Mouse (Mus musculus): Measurements from ENCODE around the gene Pex7. TPM values are rescaled to one million over a fixed set of nuclear protein-coding genes. Genes with fewer than 3 reads are reported as not detected.

Pex7 gene
- polyA plus RNA-seq, 1 experiment from 2014 or later = 61.7 TPM

DNA sequence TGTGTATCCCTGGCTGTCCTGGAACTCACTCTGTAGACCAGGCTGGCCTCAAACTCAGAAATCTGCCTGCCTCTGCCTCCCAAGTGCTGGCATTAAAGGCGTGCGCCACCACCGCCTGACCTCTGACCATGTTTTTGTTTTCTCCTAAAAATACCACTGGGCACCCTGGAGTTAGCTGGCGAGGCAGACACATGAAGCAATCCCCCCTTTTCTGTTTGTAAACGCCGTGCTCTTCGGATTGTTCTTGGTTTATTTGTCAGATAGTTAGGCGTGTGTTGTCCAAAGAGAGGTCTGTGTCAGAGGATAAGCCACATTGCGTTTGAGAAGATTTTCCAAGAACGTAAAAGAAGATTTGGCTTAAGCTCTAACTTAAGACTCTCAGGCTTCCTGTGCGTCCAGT, 40.9 kb upstream of the Pex7 start:
- ATAC-seq = no peak
- H3K4me2 ChIP-seq (replicated peaks; ENCODE audit: low read depth) = no peak overlapping the region
- H3K4me1 ChIP-seq (replicated peaks; ENCODE audit: control insufficient read depth, insufficient read depth, low read length) = no peaks in the 10 kb centered on the region
- no peaks in the 10 kb centered on the region; the same call in 1 of the 2 replicates for H3K36me3 ChIP-seq (ENCODE audit: control insufficient read depth, insufficient read depth)
- H3K27me3 ChIP-seq (replicated peaks; ENCODE audit: control insufficient read depth, insufficient read depth, low read length) = no peaks in the 10 kb centered on the region
- H3K9ac ChIP-seq (ENCODE audit: low read depth, low read length) = no peak overlapping the region
- no peak overlapping the region for H3K4me3 ChIP-seq (ENCODE audit: low read depth, low read length)
- 94% methylated on average over 11 of the region's 11 CpGs for WGBS
- H3K27ac ChIP-seq (ENCODE audit: low read depth, low read length) = no peak overlapping the region
- no peaks in the 10 kb centered on the region for H3K9me3 ChIP-seq (ENCODE audit: control insufficient read depth)
- TF ChIP-seq CTCF (IDR thresholded peaks at IDR 0.05; ENCODE audit: low read depth) = no peak

DNA sequence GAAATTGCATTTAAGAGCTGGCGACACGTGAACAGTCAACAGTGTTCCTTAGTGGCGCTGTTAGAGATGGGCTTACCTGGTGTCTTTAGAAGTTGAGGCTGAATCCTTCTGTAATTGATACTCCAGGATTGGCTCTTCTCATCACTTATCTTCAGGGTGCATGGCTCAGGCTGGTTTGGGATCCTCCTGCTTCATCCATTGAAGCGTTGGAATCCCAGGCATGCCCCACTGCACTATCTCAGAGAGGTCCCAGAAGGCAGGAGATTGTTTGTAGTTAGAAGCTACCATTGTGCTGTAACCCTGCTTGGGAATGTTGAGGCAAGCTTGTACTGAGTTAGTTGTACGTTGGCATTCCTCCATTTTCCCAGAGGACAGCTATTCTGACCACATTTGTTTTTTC, 40.4 kb upstream of the Pex7 start:
- no peak overlapping the region for H3K4me2 ChIP-seq (replicated peaks; ENCODE audit: low read depth)
- H3K36me3 ChIP-seq (ENCODE audit: control insufficient read depth, insufficient read depth) = no peaks in the 10 kb centered on the region; the same call in 1 of the 2 replicates
- H3K4me1 ChIP-seq (replicated peaks; ENCODE audit: control insufficient read depth, insufficient read depth, low read length) = no peaks in the 10 kb centered on the region
- WGBS = 94% methylated on average over 5 of the region's 5 CpGs
- no peaks in the 10 kb centered on the region for H3K27me3 ChIP-seq (replicated peaks; ENCODE audit: control insufficient read depth, insufficient read depth, low read length)
- no peaks in the 10 kb centered on the region for H3K9me3 ChIP-seq (ENCODE audit: control insufficient read depth)
- no peak for ATAC-seq
- no peak overlapping the region for H3K4me3 ChIP-seq (ENCODE audit: low read depth, low read length)
- H3K27ac ChIP-seq (ENCODE audit: low read depth, low read length) = no peak overlapping the region
- no peak for TF ChIP-seq CTCF (IDR thresholded peaks at IDR 0.05; ENCODE audit: low read depth)
- no peak overlapping the region for H3K9ac ChIP-seq (ENCODE audit: low read depth, low read length)

DNA sequence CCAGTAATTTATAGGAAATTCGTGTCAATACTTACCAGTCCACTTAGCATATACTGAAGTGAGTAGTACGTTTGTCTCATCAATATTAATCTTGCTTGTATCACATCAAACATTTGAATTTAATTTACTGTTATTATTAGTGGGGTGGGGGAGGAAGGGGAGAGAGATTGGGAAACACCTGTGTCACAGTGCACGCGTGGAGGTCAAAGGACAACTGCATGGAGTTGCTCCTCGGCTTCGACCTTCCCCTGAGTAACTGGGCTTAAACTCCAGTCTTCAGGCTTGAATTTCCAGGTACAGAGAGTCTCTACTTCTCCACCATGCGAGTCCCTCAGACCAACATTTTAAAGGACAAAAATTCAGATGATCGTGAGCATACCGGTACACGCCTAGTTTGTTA, 40.0 kb upstream of the Pex7 start:
- no peak overlapping the region for H3K4me3 ChIP-seq (ENCODE audit: low read depth, low read length)
- no peak for TF ChIP-seq CTCF (IDR thresholded peaks at IDR 0.05; ENCODE audit: low read depth)
- 90% methylated on average over 10 of the region's 10 CpGs for WGBS

DNA sequence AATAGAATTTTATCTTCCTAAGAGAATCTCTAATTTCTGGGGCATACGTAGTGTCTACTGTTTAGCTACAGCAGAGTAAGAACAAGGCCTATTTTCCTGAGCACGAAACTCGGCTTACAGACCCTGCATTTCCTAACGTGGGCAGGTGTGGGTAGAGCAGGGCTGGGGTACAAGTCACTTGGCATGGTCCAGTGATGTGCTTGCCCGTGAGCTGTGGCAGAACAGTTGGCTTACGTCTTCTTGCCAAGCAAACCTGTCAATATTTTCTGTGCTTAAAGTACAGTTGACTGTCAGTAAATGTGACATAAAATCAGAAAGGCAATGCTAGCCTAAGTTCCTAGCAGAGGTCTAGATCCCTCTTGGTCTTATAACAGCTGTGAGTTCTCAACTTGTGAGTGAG, 39.2 kb upstream of the Pex7 start:
- Histone ChIP-seq H3K9ac (ENCODE audit: low read depth, low read length) (no peak overlapping the region), H3K9me3 (ENCODE audit: control insufficient read depth) (no peaks in the 10 kb centered on the region), H3K4me2 (replicated peaks; ENCODE audit: low read depth) (no peak overlapping the region), H3K36me3 (ENCODE audit: control insufficient read depth, insufficient read depth) (no peaks in the 10 kb centered on the region; the same call in 1 of the 2 replicates), H3K27ac (ENCODE audit: low read depth, low read length) (no peak overlapping the region), H3K4me1 (replicated peaks; ENCODE audit: control insufficient read depth, insufficient read depth, low read length) (no peaks in the 10 kb centered on the region), H3K4me3 (ENCODE audit: low read depth, low read length) (no peak overlapping the region), H3K27me3 (replicated peaks; ENCODE audit: control insufficient read depth, insufficient read depth, low read length) (no peaks in the 10 kb centered on the region)
- ATAC-seq = no peak
- 90% methylated on average over 6 of the region's 6 CpGs for WGBS
- no peak for TF ChIP-seq CTCF (IDR thresholded peaks at IDR 0.05; ENCODE audit: low read depth)

More for the DNA sequence above, 40.0 kb upstream of the Pex7 start:
- Histone ChIP-seq H3K9ac (ENCODE audit: low read depth, low read length) (no peak overlapping the region), H3K9me3 (ENCODE audit: control insufficient read depth) (no peaks in the 10 kb centered on the region), H3K27me3 (replicated peaks; ENCODE audit: control insufficient read depth, insufficient read depth, low read length) (no peaks in the 10 kb centered on the region), H3K4me2 (replicated peaks; ENCODE audit: low read depth) (no peak overlapping the region), H3K27ac (ENCODE audit: low read depth, low read length) (no peak overlapping the region), H3K4me1 (replicated peaks; ENCODE audit: control insufficient read depth, insufficient read depth, low read length) (no peaks in the 10 kb centered on the region), H3K36me3 (ENCODE audit: control insufficient read depth, insufficient read depth) (no peaks in the 10 kb centered on the region; the same call in 1 of the 2 replicates)
- no peak for ATAC-seq

DNA sequence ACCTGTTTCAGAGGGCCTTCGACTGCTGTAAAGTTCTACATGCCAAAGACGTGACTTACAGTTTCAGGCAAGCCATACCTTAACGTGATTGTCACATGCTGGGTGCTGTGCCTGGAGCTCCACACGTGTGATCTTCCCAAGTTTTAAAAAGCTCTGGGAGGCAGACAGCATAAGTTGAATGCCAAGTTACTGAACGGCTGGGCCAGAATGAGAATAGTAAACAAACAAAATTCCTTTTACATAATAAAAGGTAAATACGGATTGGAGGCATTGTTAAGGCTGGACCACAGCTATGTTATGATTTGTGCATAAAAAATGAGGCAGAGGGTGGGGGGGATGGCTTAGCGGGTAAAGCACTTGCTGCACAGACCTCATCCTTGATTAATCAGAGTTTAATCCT, 38.2 kb upstream of the Pex7 start:
- no peaks in the 10 kb centered on the region for H3K9me3 ChIP-seq (ENCODE audit: control insufficient read depth)
- TF ChIP-seq CTCF (IDR thresholded peaks at IDR 0.05; ENCODE audit: low read depth) = no peak
- no peak for ATAC-seq

DNA sequence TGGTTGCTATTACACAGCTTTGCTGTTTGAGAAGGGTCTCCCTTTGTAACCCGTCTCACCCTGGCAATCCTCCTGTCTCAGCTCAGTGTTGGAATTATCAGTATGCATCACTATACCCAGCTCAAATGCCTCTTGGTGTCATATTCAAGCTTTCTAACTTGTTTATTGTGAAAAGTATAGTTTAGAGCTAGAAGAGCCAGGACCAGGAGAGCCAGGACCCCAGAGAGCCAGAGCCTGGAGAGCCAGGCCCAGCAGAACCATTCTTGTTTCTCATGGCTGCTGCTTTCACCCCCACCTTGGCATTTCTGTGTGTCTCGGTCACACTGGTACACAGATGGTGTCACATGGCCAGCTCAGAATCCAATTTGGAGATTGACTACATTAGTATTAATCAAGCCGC, 35.1 kb upstream of the Pex7 start:
- Histone ChIP-seq H3K9ac (ENCODE audit: low read depth, low read length) (no peak overlapping the region), H3K27ac (ENCODE audit: low read depth, low read length) (no peak overlapping the region), H3K36me3 (ENCODE audit: control insufficient read depth, insufficient read depth) (no peaks in the 10 kb centered on the region), H3K9me3 (ENCODE audit: control insufficient read depth) (no peaks in the 10 kb centered on the region), H3K4me3 (ENCODE audit: low read depth, low read length) (no peak overlapping the region), H3K27me3 (replicated peaks; ENCODE audit: control insufficient read depth, insufficient read depth, low read length) (no peaks in the 10 kb centered on the region), H3K4me1 (replicated peaks; ENCODE audit: control insufficient read depth, insufficient read depth, low read length) (no peaks in the 10 kb centered on the region), H3K4me2 (replicated peaks; ENCODE audit: low read depth) (no peak overlapping the region)
- ATAC-seq = no peak
- 98% methylated on average over 3 of the region's 3 CpGs for WGBS
- TF ChIP-seq CTCF (IDR thresholded peaks at IDR 0.05; ENCODE audit: low read depth) = no peak

More for the DNA sequence above, 38.2 kb upstream of the Pex7 start:
- Histone ChIP-seq H3K27ac (ENCODE audit: low read depth, low read length) (no peak overlapping the region), H3K4me3 (ENCODE audit: low read depth, low read length) (no peak overlapping the region), H3K4me1 (replicated peaks; ENCODE audit: control insufficient read depth, insufficient read depth, low read length) (no peaks in the 10 kb centered on the region), H3K4me2 (replicated peaks; ENCODE audit: low read depth) (no peak overlapping the region), H3K27me3 (replicated peaks; ENCODE audit: control insufficient read depth, insufficient read depth, low read length) (no peaks in the 10 kb centered on the region), H3K9ac (ENCODE audit: low read depth, low read length) (no peak overlapping the region), H3K36me3 (ENCODE audit: control insufficient read depth, insufficient read depth) (no peaks in the 10 kb centered on the region)
- 68% methylated on average over 7 of the region's 7 CpGs for WGBS

DNA sequence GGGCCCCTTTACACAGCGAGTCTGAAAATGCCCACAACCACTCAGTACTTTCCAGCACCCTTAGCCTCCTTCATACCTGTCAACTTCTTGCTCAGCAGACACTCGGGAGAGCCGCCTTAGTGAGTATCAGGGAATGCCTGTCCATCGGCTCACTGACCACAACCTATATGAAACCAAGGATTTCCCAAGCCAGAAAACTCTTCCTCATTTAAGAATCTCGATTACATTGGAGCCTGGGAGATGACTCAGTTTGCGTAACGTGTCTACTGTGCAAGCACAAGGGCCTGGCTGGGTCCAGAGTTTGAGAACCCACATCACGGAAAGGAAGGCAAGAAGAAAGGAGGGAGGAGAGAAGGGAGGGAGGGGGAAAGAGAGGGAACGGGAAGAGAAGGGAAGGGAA, 34.4 kb upstream of the Pex7 start:
- Histone ChIP-seq H3K36me3 (ENCODE audit: control insufficient read depth, insufficient read depth) (no peaks in the 10 kb centered on the region), H3K4me3 (ENCODE audit: low read depth, low read length) (no peak overlapping the region), H3K27me3 (replicated peaks; ENCODE audit: control insufficient read depth, insufficient read depth, low read length) (no peaks in the 10 kb centered on the region), H3K4me1 (replicated peaks; ENCODE audit: control insufficient read depth, insufficient read depth, low read length) (no peaks in the 10 kb centered on the region), H3K27ac (ENCODE audit: low read depth, low read length) (no peak overlapping the region), H3K4me2 (replicated peaks; ENCODE audit: low read depth) (no peak overlapping the region), H3K9me3 (ENCODE audit: control insufficient read depth) (no peaks in the 10 kb centered on the region), H3K9ac (ENCODE audit: low read depth, low read length) (no peak overlapping the region)
- ATAC-seq = no peak
- no peak for TF ChIP-seq CTCF (IDR thresholded peaks at IDR 0.05; ENCODE audit: low read depth)
- 75% methylated on average over 9 of the region's 9 CpGs for WGBS

Data from intestine, postnatal 0 days (tissue).